Mouse (Mus musculus): ENCODE results near the gene Tmem217.

DNA sequence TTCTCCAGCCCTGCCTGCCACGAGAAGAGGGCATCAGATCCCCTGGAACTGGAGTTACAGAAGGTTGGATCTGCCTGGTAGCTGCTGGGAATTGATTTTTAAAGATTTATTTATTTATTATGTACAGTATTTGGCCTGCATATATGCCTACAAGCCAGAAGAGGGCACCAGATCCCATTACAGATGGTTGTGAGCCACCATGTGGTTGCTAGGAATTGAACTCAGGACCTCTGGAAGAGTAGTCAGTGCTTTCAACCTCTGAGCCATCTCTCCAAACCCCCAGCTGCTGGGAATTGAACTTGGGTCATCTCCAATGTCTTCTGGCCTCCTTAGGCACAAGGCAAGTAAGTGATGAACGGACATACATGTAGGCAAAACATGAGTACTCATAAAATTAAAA is 8.1 kb downstream of the Tmem217 start:
- no peak for TF ChIP-seq POLR2A (IDR thresholded peaks at IDR 0.05; ENCODE audit: borderline replicate concordance, extremely low read depth, low read depth, low read length)
- no peak for TF ChIP-seq CTCF (IDR thresholded peaks at IDR 0.05; ENCODE audit: insufficient read depth, low read length)

Data from lung, adult 2 months (tissue).